Mouse (Mus musculus) monocyte, adult 5-6 weeks (primary cell): ENCODE measurements around the gene Plcg2. TPM values are rescaled to one million over a fixed set of nuclear protein-coding genes. Genes with fewer than 3 reads are reported as not detected.

ENCODE experiments used
- ATAC-seq: fragments of 153-309, 156-312 bp; replicated peaks from 2 replicates; pipeline ENCODE4 v1.8.0; 2017; ENCODE audit warnings: mild to moderate bottlenecking; ENCODE audit not compliant: low TSS enrichment, insufficient number of reproducible peaks, severe bottlenecking, poor library complexity, low FRiP score
- total RNA-seq: library from RNA; stranded (forward); fragments of 200-1000, 200-491, 200-594 nt; gene quantifications from 3 replicates; pipeline ENCODE4 v1.2.3, GENCODE M21; 2017

Plcg2 gene
- total RNA-seq, 1 experiment from 2014 or later, result 189 TPM

- ATAC-seq, result peak; percentile 54; the same call in 1 of the 2 replicates
Measured at GRCm38 (mm10) chr8:117532381-117532972, 34.4 kb downstream of the Plcg2 start.

GRCm38 (mm10) chr8:117536862-117537261, 38.8 kb downstream of the Plcg2 start:
- no peak for ATAC-seq

GRCm38 (mm10) chr8:117537751-117538150, 39.7 kb downstream of the Plcg2 start:
- peak; percentile 54 for ATAC-seq

- ATAC-seq, result no peak
Measured at GRCm38 (mm10) chr8:117542951-117543350, 44.9 kb downstream of the Plcg2 start.

- ATAC-seq, result peak; percentile 67
Measured at GRCm38 (mm10) chr8:117543789-117544188, 45.7 kb downstream of the Plcg2 start.

GRCm38 (mm10) chr8:117545043-117545442, 47.0 kb downstream of the Plcg2 start:
- ATAC-seq, result no peak

- ATAC-seq, result no peak
Measured at GRCm38 (mm10) chr8:117546386-117546785, 48.3 kb downstream of the Plcg2 start.

GRCm38 (mm10) chr8:117547945-117548344, 49.9 kb downstream of the Plcg2 start:
- ATAC-seq, result peak; percentile 25; the same call in 1 of the 2 replicates

GRCm38 (mm10) chr8:117548453-117548852, 50.4 kb downstream of the Plcg2 start:
- ATAC-seq, result peak; percentile 45

GRCm38 (mm10) chr8:117550529-117550928, 52.4 kb downstream of the Plcg2 start:
- ATAC-seq, result peak; percentile 46; the same call in 1 of the 2 replicates

GRCm38 (mm10) chr8:117561014-117561413, 62.9 kb downstream of the Plcg2 start:
- ATAC-seq, result no peak

- ATAC-seq, result no peak
Measured at GRCm38 (mm10) chr8:117561735-117562361, 63.8 kb downstream of the Plcg2 start.

GRCm38 (mm10) chr8:117562445-117563014, 64.4 kb downstream of the Plcg2 start:
- ATAC-seq, result no peak

- peak; percentile 63; the same call in 1 of the 2 replicates for ATAC-seq
Measured at GRCm38 (mm10) chr8:117569409-117569808, 71.3 kb downstream of the Plcg2 start.

GRCm38 (mm10) chr8:117576291-117576785, 78.2 kb downstream of the Plcg2 start:
- no peak for ATAC-seq

GRCm38 (mm10) chr8:117577059-117577458, 79.0 kb downstream of the Plcg2 start:
- ATAC-seq, result no peak

- no peak for ATAC-seq
Measured at GRCm38 (mm10) chr8:117577883-117578282, 79.8 kb downstream of the Plcg2 start.

GRCm38 (mm10) chr8:117578856-117579255, 80.8 kb downstream of the Plcg2 start:
- no peak for ATAC-seq

- no peak for ATAC-seq
Measured at GRCm38 (mm10) chr8:117593862-117594261, 95.8 kb downstream of the Plcg2 start.

GRCm38 (mm10) chr8:117595001-117595400, 96.9 kb downstream of the Plcg2 start:
- ATAC-seq, result no peak
